Mouse (Mus musculus) stomach, postnatal 0 days (tissue): ENCODE measurements around the gene Pcgf2.

Experiments
- CTCF ChIP-seq: IDR thresholded peaks from 2 replicates; pipeline ENCODE4 v1.5.1; 2016; ENCODE audit warnings: antibody characterized with exemption, low read depth, mild to moderate bottlenecking, moderate library complexity
- EP300 ChIP-seq: optimal IDR thresholded peaks from 2 replicates; pipeline ENCODE3; 2016; ENCODE audit warnings: antibody characterized with exemption

DNA sequence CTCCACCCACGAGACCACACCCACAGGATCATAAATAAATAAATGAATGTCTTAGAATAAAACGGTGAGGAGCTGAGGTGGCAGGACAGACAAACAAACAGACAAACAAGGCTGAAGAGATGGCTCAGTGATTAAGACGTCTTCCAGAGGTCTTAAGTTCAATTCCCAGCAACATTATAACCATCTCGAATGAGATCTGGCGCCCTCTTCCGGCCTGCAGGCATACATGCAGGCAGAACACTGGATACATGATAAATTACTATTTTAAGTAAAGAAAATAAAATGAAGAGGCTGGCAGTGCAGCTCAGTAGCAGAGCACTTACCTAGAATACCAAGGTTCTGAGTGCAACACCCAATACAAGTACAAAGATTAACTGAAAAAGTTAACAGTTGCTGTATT lies 38.4 kb upstream of the Pcgf2 start:
- peak; percentile 63 for TF ChIP-seq CTCF
- TF ChIP-seq EP300: no peak
